Mouse (Mus musculus) kidney, embryonic 16.5 days (tissue): Measurements from ENCODE around the gene Kcnab1. TPM values are rescaled to one million over a fixed set of nuclear protein-coding genes. Genes with fewer than 3 reads are reported as not detected.

ENCODE experiments used
- ATAC-seq: fragments of 200-750 bp; cut with Nextera tagmentation; 2 replicates; pipeline ENCODE4 v1.8.0; 2017; ENCODE audit warnings: moderate TSS enrichment; ENCODE audit not compliant: low FRiP score, low TSS enrichment
- H3K27ac ChIP-seq: fragments of 300-500 bp; sonication (generic); 2 replicates; pipeline ENCODE4 v1.5.1; 2014; ENCODE audit warnings: low read length
- H3K27me3 ChIP-seq: fragments of 300-500 bp; sonication (generic); 2 replicates; pipeline ENCODE4 v1.6.1; 2014; ENCODE audit warnings: low read length, control low read depth, mixed read lengths; ENCODE audit not compliant: insufficient read depth
- H3K36me3 ChIP-seq: fragments of 300-500 bp; sonication (generic); 2 replicates; pipeline ENCODE4 v1.6.1; 2014; ENCODE audit warnings: low read length, control low read depth, mixed read lengths; ENCODE audit not compliant: insufficient read depth
- H3K4me1 ChIP-seq: fragments of 300-500 bp; sonication (generic); 2 replicates; pipeline ENCODE4 v1.6.1; 2014; ENCODE audit warnings: low read length, control low read depth, mixed read lengths; ENCODE audit not compliant: insufficient read depth
- H3K4me2 ChIP-seq: fragments of 300-500 bp; sonication (generic); replicated peaks from 2 replicates; pipeline ENCODE4 v1.6.1; 2014; ENCODE audit warnings: low read depth, low read length
- H3K4me3 ChIP-seq: fragments of 300-500 bp; sonication (generic); 2 replicates; pipeline ENCODE4 v1.5.1; 2014; ENCODE audit warnings: mild to moderate bottlenecking, low read length
- H3K9ac ChIP-seq: fragments of 300-500 bp; sonication (generic); replicated peaks from 2 replicates; pipeline ENCODE4 v1.6.1; 2014; ENCODE audit warnings: low read length
- H3K9me3 ChIP-seq: fragments of 300-500 bp; sonication (generic); 2 replicates; pipeline ENCODE4 v1.6.1; 2016; ENCODE audit warnings: low read length, control low read depth
- WGBS: fragments of 180-500 bp; shearing (Covaris S2); extraction: QIAGEN DNeasy Blood & Tissue Kit; methylation state at CpG from one replicate; pipeline ENCODE4 v1.1.7; 2014; 5-methylcytosine and 5-hydroxymethylcytosine counted together
- polyA plus RNA-seq: library from polyadenylated mRNA; unstranded; fragments of >200 nt; fragmentation: Nextera tagmentation; extraction: Ambion mirVana; gene quantifications from 2 replicates; pipeline ENCODE4 v1.2.1, GENCODE M21; 2015

Kcnab1 gene
- polyA plus RNA-seq, 1 experiment from 2014 or later: 4.1 TPM

- Histone ChIP-seq H3K27me3 (no peaks in the 10 kb centered on the region), H3K4me3 (no peak overlapping the region), H3K9ac (no peak overlapping the region), H3K9me3 (no peaks in the 10 kb centered on the region), H3K27ac (no peak overlapping the region), H3K36me3 (no peaks in the 10 kb centered on the region), H3K4me1 (no peaks in the 10 kb centered on the region), H3K4me2 (no peak overlapping the region)
- no peak for ATAC-seq
- 87% methylated on average over 4 of the region's 4 CpGs for WGBS
Measured at GRCm38 (mm10) chr3:65299205-65299604, 190.0 kb downstream of the Kcnab1 start.

- no peaks in the 10 kb centered on the region for H3K4me1 ChIP-seq
- H3K9ac ChIP-seq: no peak overlapping the region
- H3K4me2 ChIP-seq: no peak overlapping the region
- H3K9me3 ChIP-seq: no peaks in the 10 kb centered on the region
- no peak for ATAC-seq
- 57% methylated on average over 3 of the region's 3 CpGs for WGBS
- H3K27ac ChIP-seq: no peak overlapping the region
- H3K27me3 ChIP-seq: no peaks in the 10 kb centered on the region
- no peak overlapping the region for H3K4me3 ChIP-seq
- no peaks in the 10 kb centered on the region for H3K36me3 ChIP-seq
Measured at GRCm38 (mm10) chr3:65301531-65301930, 192.3 kb downstream of the Kcnab1 start.

- no peak overlapping the region for H3K4me3 ChIP-seq
- no peak overlapping the region for H3K4me2 ChIP-seq
- H3K27ac ChIP-seq: no peak overlapping the region
- H3K9ac ChIP-seq: no peak overlapping the region
- 37% methylated on average over 5 of the region's 5 CpGs for WGBS
- no peaks in the 10 kb centered on the region for H3K36me3 ChIP-seq
- no peaks in the 10 kb centered on the region for H3K27me3 ChIP-seq
- no peaks in the 10 kb centered on the region for H3K9me3 ChIP-seq
- no peak for ATAC-seq
- no peaks in the 10 kb centered on the region for H3K4me1 ChIP-seq
Measured at GRCm38 (mm10) chr3:65302559-65302958, 193.4 kb downstream of the Kcnab1 start.

GRCm38 (mm10) chr3:65315837-65316236 lies 206.7 kb downstream of the Kcnab1 start:
- Histone ChIP-seq H3K9me3 (no peaks in the 10 kb centered on the region), H3K9ac (no peak overlapping the region), H3K4me1 (no peaks in the 10 kb centered on the region), H3K36me3 (no peaks in the 10 kb centered on the region), H3K27me3 (no peaks in the 10 kb centered on the region), H3K27ac (no peak overlapping the region), H3K4me2 (no peak overlapping the region), H3K4me3 (no peak overlapping the region)
- WGBS: 79% methylated on average over 6 of the region's 6 CpGs
- ATAC-seq: no peak

GRCm38 (mm10) chr3:65316738-65317137 lies 207.6 kb downstream of the Kcnab1 start:
- no peaks in the 10 kb centered on the region for H3K9me3 ChIP-seq
- ATAC-seq: no peak
- no peaks in the 10 kb centered on the region for H3K27me3 ChIP-seq
- H3K4me3 ChIP-seq: no peak overlapping the region
- no peaks in the 10 kb centered on the region for H3K4me1 ChIP-seq
- no peak overlapping the region for H3K27ac ChIP-seq
- H3K4me2 ChIP-seq: no peak overlapping the region
- no peaks in the 10 kb centered on the region for H3K36me3 ChIP-seq
- H3K9ac ChIP-seq: no peak overlapping the region

- H3K9ac ChIP-seq: no peak overlapping the region
- H3K4me2 ChIP-seq: no peak overlapping the region
- H3K27ac ChIP-seq: no peak overlapping the region
- H3K36me3 ChIP-seq: no peaks in the 10 kb centered on the region
- ATAC-seq: peak; percentile 57; the same call in 1 of the 2 replicates
- no peaks in the 10 kb centered on the region for H3K27me3 ChIP-seq
- H3K4me1 ChIP-seq: no peaks in the 10 kb centered on the region
- no peak overlapping the region for H3K4me3 ChIP-seq
- no peaks in the 10 kb centered on the region for H3K9me3 ChIP-seq
- 43% methylated on average over 10 of the region's 10 CpGs for WGBS
Measured at GRCm38 (mm10) chr3:65317876-65318537, 208.8 kb downstream of the Kcnab1 start.

- no peak for ATAC-seq
- H3K9me3 ChIP-seq: no peaks in the 10 kb centered on the region
- H3K4me1 ChIP-seq: no peaks in the 10 kb centered on the region
- no peaks in the 10 kb centered on the region for H3K27me3 ChIP-seq
- 74% methylated on average over 7 of the region's 7 CpGs for WGBS
- H3K36me3 ChIP-seq: no peaks in the 10 kb centered on the region
- no peak overlapping the region for H3K4me3 ChIP-seq
- no peak overlapping the region for H3K4me2 ChIP-seq
- H3K9ac ChIP-seq: no peak overlapping the region
- no peak overlapping the region for H3K27ac ChIP-seq
Measured at GRCm38 (mm10) chr3:65319248-65320008, 210.2 kb downstream of the Kcnab1 start.

GRCm38 (mm10) chr3:65320990-65321389 lies 211.8 kb downstream of the Kcnab1 start:
- no peak overlapping the region for H3K4me2 ChIP-seq
- no peaks in the 10 kb centered on the region for H3K36me3 ChIP-seq
- no peaks in the 10 kb centered on the region for H3K27me3 ChIP-seq
- H3K9ac ChIP-seq: no peak overlapping the region
- 89% methylated on average over 4 of the region's 4 CpGs for WGBS
- H3K9me3 ChIP-seq: no peaks in the 10 kb centered on the region
- H3K4me1 ChIP-seq: no peaks in the 10 kb centered on the region
- no peak for ATAC-seq
- no peak overlapping the region for H3K4me3 ChIP-seq
- H3K27ac ChIP-seq: no peak overlapping the region

GRCm38 (mm10) chr3:65321981-65322779 lies 213.0 kb downstream of the Kcnab1 start:
- Histone ChIP-seq H3K4me1 (no peaks in the 10 kb centered on the region), H3K36me3 (no peaks in the 10 kb centered on the region), H3K4me2 (no peak overlapping the region), H3K27me3 (no peaks in the 10 kb centered on the region), H3K27ac (no peak overlapping the region), H3K4me3 (no peak overlapping the region), H3K9me3 (no peaks in the 10 kb centered on the region), H3K9ac (no peak overlapping the region)
- no peak for ATAC-seq
- WGBS: 92% methylated on average over 14 of the region's 14 CpGs
